Mouse (Mus musculus): Measurements from ENCODE around the gene Ankrd35. TPM values are rescaled to one million over a fixed set of nuclear protein-coding genes. Genes with fewer than 3 reads are reported as not detected.
A peak's percentile ranks its signal among the peaks of the same experiment; 100 is the strongest.

Ankrd35 gene
- polyA plus RNA-seq, 1 experiment = 0.97 TPM

DNA sequence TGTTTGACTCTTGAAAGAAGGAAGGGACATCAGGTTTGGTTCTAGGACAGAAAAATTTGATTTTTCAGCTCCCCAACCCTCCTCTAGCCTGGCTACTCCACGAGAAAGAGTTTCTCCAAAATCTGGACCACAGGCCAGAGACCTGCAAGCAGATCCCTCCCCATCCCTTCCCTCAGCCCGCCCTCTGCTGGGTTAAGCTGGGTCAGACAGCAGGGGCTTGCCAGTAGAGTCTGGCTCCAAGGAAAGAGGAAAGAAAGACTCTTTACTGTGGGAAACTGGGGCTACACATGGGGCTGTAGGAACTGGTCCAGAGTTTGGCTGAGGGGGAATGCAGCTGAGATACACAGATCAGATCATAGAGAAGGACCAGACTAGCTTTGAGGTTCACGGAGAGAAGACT is 22.6 kb downstream of the Ankrd35 start:
- 43% methylated on average over 3 of the region's 3 CpGs for WGBS
- no peak for TF ChIP-seq CTCF (IDR thresholded peaks at IDR 0.05; ENCODE audit: extremely low read depth, insufficient read depth, insufficient read length, insufficient replicate concordance)
- no peak for TF ChIP-seq POLR2A (IDR thresholded peaks at IDR 0.05; ENCODE audit: low read depth, low read length)

DNA sequence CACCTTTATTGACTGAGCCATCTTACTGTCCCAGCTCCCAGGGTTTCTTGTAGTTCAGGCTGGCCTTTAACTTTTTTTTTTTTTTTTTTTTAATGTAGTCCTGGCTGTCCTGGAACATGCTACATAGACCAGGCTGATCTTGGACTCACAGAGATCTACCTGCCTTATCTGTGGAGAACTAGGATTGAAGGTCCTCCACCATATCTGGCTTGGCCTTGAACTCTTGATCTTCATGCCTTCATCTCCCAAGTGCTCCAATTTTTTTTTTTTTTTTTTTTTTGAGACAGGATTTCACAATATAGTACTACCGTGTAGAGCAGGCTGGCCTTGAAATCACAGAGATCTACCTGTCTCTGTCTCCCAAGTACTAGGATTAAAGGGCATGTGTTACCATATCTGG is 23.6 kb downstream of the Ankrd35 start:
- H3K27ac ChIP-seq (ENCODE audit: insufficient read depth, low read length) = no peak overlapping the region
- 83% methylated on average over 1 of the region's 1 CpGs for WGBS
- no peak for DNase-seq (ENCODE audit: low read depth in 1 of 2, low spot score in 2 of 2)
- no peak for TF ChIP-seq POLR2A (IDR thresholded peaks at IDR 0.05; ENCODE audit: low read depth, low read length)
- no peak for TF ChIP-seq CTCF (IDR thresholded peaks at IDR 0.05; ENCODE audit: extremely low read depth, insufficient read depth, insufficient read length, insufficient replicate concordance)
- H3K4me1 ChIP-seq (ENCODE audit: control insufficient read depth, insufficient read depth, insufficient read length) = peaks cover 4% of the 10 kb centered on the region; the same call in 1 of the 2 replicates
- H3K36me3 ChIP-seq (ENCODE audit: control insufficient read depth, insufficient read depth, low read length) = no peaks in the 10 kb centered on the region
- no peak overlapping the region for H3K4me3 ChIP-seq (ENCODE audit: extremely low read depth, insufficient read depth, insufficient read length)
- H3K27me3 ChIP-seq (ENCODE audit: control insufficient read depth, insufficient read depth, low read length) = no peaks in the 10 kb centered on the region

More for the DNA sequence above, 22.6 kb downstream of the Ankrd35 start:
- DNase-seq (ENCODE audit: low read depth in 1 of 2, low spot score in 2 of 2) = no peak
- Histone ChIP-seq H3K27me3 (ENCODE audit: control insufficient read depth, insufficient read depth, low read length) (no peaks in the 10 kb centered on the region), H3K4me1 (ENCODE audit: control insufficient read depth, insufficient read depth, insufficient read length) (peaks cover 4% of the 10 kb centered on the region; the same call in 1 of the 2 replicates), H3K27ac (ENCODE audit: insufficient read depth, low read length) (no peak overlapping the region), H3K36me3 (ENCODE audit: control insufficient read depth, insufficient read depth, low read length) (no peaks in the 10 kb centered on the region), H3K4me3 (ENCODE audit: extremely low read depth, insufficient read depth, insufficient read length) (no peak overlapping the region)

DNA sequence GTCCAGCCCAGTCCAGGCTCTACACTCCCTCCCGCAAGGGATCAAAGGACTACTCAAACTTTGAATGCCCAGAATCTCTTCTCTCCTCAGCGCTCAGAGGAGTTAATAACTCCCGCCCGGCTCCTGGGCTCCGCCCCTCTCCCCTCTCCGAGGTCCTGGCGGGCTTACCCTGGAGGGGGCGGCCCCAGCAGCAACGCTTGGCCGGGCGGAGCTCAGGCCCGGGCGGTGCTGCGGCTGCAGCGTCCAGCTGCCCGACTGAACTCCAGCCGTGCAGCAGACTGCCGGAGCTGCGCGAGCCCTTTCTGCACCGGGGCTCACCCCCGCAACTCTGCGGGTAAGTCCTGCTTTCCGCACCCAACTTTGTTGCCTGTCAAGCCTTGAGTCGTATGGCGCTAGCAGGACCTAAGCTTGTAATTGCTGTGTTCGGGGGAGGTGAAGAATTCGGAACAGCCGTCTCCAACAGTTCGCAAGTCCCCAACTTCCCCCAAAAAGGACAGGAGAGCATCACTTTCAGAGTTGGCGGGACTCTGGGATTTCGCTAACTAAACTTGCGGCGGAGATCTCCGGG is 26.4 kb downstream of the Ankrd35 start, which contains the start of gene Pias3:
TSS of gene Pias3 (plus strand) at position 187 of the 568 bp plus-strand sequence.
- peak in 1 of 2 experiments; percentile 66 for DNase-seq (ENCODE audit: low read depth in 1 of 2, low spot score in 2 of 2)
- peak within 1 kb of the TSS; percentile 95 for H3K27ac ChIP-seq (ENCODE audit: insufficient read depth, low read length)
- no peaks in the 10 kb centered on the region for H3K27me3 ChIP-seq (ENCODE audit: control insufficient read depth, insufficient read depth, low read length)
- TF ChIP-seq POLR2A (IDR thresholded peaks at IDR 0.05; ENCODE audit: low read depth, low read length) (no peak; the same call in 1 of the 2 replicates), CTCF (IDR thresholded peaks at IDR 0.05; ENCODE audit: extremely low read depth, insufficient read depth, insufficient read length, insufficient replicate concordance) (no peak)
- H3K36me3 ChIP-seq (ENCODE audit: control insufficient read depth, insufficient read depth, low read length) = peaks cover 3% of the 10 kb centered on the region; the same call in 1 of the 2 replicates
- peak within 1 kb of the TSS; percentile 100 for H3K4me3 ChIP-seq (ENCODE audit: extremely low read depth, insufficient read depth, insufficient read length)
- under 1% methylated on average over 34 of the region's 35 CpGs for WGBS
- H3K4me1 ChIP-seq (ENCODE audit: control insufficient read depth, insufficient read depth, insufficient read length) = peaks cover 4% of the 10 kb centered on the region; the same call in 1 of the 2 replicates

DNA sequence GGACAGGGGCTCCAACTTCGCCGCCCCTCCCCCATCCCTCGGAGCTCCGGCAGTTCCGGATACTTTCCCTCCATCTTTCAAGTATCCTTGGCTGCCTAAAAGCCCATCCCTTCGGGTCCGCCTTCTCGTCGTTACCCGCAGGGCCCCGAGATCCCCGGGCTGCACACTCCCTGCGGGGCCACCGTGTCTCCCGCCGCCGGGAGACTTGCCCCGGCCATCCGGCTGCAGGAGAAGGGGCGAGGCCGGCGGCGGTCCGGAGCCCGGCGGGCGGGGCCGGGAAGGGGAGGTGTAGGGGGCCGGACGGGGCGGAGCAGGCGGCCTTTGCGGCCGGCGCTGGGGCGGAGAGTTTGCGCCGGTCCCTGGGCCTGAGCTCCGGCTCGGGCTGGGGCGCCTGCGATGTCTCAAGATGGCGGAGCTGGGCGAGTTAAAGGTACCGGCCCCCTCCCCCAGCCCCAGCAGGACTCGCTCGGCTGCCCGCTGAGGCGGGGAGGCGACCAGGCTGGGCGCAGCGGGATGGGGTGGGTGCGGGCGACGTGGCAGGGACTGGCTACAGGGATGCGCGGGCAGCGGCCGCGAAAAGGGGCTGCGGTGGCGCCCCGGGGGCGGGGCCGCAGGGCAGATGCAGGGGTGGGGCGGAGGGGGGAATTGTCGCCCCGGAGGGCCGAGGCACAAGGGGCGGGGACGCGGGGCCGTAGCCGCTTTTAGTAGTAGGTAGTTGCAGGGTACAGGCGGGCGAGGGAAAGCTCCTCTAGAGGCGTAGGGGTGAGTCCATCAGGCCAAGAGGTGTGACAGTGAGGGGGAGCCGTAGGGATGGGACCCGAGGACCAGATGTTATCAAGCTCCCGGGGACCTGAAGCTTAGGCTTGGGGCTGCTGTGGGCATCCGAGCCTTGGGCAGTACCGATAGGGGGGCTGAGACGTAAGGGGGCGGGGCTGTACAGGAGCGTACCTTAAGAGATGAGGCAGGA is 27.1 kb downstream of the Ankrd35 start:
- DNase-seq (ENCODE audit: low read depth in 1 of 2, low spot score in 2 of 2) = peak; percentile 59 to 89
- peaks cover 7% of the 10 kb centered on the region for H3K36me3 ChIP-seq (ENCODE audit: control insufficient read depth, insufficient read depth, low read length)
- H3K4me1 ChIP-seq (ENCODE audit: control insufficient read depth, insufficient read depth, insufficient read length) = peaks cover 4% of the 10 kb centered on the region; the same call in 1 of the 2 replicates
- under 1% methylated on average over 84 of the region's 85 CpGs for WGBS
- H3K27me3 ChIP-seq (ENCODE audit: control insufficient read depth, insufficient read depth, low read length) = no peaks in the 10 kb centered on the region
- TF ChIP-seq POLR2A (IDR thresholded peaks at IDR 0.05; ENCODE audit: low read depth, low read length) (peak; percentile 14), CTCF (IDR thresholded peaks at IDR 0.05; ENCODE audit: extremely low read depth, insufficient read depth, insufficient read length, insufficient replicate concordance) (no peak)
- H3K4me3 ChIP-seq (ENCODE audit: extremely low read depth, insufficient read depth, insufficient read length) = peak overlapping the region; percentile 100
- H3K27ac ChIP-seq (ENCODE audit: insufficient read depth, low read length) = peak overlapping the region; percentile 95

DNA sequence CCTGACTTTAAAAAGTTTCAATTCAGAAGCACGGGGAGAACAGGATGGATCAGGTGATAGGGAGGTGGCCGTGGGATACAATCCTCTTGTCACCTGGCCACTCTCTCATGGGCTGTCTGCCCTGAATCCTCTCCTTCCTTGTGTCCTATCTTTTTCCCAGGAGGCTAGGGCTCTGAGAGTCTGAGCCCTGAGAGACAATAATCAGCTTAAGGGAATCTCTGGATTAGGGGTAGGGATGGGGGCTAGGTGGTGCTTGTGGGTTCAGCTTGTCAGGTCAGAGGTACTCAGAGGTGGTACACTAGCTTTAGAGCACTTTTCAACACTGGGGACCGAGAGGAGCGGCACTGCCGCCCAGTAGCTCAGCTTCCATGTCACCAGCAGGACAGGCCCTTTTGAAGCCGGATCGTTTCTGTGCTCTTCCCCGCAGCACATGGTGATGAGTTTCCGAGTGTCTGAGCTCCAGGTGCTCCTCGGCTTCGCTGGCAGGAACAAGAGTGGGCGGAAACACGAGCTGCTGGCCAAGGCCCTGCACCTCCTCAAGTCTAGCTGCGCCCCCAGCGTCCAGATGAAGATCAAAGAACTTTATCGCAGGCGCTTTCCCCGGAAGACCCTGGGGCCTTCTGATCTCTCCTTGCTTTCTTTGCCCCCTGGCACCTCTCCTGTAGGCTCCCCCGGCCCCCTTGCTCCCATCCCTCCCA is 29.2 kb downstream of the Ankrd35 start:
- WGBS = 91% methylated on average over 19 of the region's 19 CpGs
- H3K4me1 ChIP-seq (ENCODE audit: control insufficient read depth, insufficient read depth, insufficient read length) = peaks cover 4% of the 10 kb centered on the region; the same call in 1 of the 2 replicates
- no peak overlapping the region for H3K27ac ChIP-seq (ENCODE audit: insufficient read depth, low read length)
- peaks cover 15% of the 10 kb centered on the region for H3K36me3 ChIP-seq (ENCODE audit: control insufficient read depth, insufficient read depth, low read length)
- no peak for TF ChIP-seq POLR2A (IDR thresholded peaks at IDR 0.05; ENCODE audit: low read depth, low read length)
- no peak for TF ChIP-seq CTCF (IDR thresholded peaks at IDR 0.05; ENCODE audit: extremely low read depth, insufficient read depth, insufficient read length, insufficient replicate concordance)
- DNase-seq (ENCODE audit: low read depth in 1 of 2, low spot score in 2 of 2) = no peak
- no peak overlapping the region for H3K4me3 ChIP-seq (ENCODE audit: extremely low read depth, insufficient read depth, insufficient read length)
- no peaks in the 10 kb centered on the region for H3K27me3 ChIP-seq (ENCODE audit: control insufficient read depth, insufficient read depth, low read length)

DNA sequence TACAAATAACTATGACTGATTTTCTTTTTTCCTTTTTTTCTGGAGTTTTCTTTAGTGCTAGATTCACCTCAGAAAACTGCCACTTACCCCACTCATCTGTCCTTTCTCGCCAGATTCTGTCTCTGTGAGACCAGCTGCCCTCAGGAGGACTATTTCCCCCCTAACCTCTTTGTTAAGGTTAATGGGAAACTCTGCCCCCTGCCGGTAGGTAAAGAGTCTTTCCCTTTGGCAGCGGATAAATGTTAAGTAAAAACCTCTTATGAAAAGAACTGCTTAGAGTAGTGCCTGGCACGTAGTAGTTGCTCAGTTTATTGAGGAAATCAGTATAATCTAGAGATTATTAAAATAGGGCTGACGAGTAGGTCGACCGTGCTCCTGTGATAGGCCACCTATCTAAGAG is 30.4 kb downstream of the Ankrd35 start:
- Histone ChIP-seq H3K36me3 (ENCODE audit: control insufficient read depth, insufficient read depth, low read length) (peaks cover 18% of the 10 kb centered on the region), H3K27ac (ENCODE audit: insufficient read depth, low read length) (no peak overlapping the region), H3K4me3 (ENCODE audit: extremely low read depth, insufficient read depth, insufficient read length) (no peak overlapping the region), H3K4me1 (ENCODE audit: control insufficient read depth, insufficient read depth, insufficient read length) (peaks cover 4% of the 10 kb centered on the region; the same call in 1 of the 2 replicates), H3K27me3 (ENCODE audit: control insufficient read depth, insufficient read depth, low read length) (no peaks in the 10 kb centered on the region)
- no peak for TF ChIP-seq POLR2A (IDR thresholded peaks at IDR 0.05; ENCODE audit: low read depth, low read length)
- TF ChIP-seq CTCF (IDR thresholded peaks at IDR 0.05; ENCODE audit: extremely low read depth, insufficient read depth, insufficient read length, insufficient replicate concordance) = no peak
- 69% methylated on average over 7 of the region's 7 CpGs for WGBS
- peak in 1 of 2 experiments; percentile 29 for DNase-seq (ENCODE audit: low read depth in 1 of 2, low spot score in 2 of 2)

Measured in spleen, adult 2 months (tissue).